Mouse (Mus musculus) stomach, postnatal 0 days (tissue): ENCODE data around the gene Cdhr3.

ENCODE experiments used
- CTCF ChIP-seq: IDR thresholded peaks from 2 replicates; pipeline ENCODE4 v1.5.1; 2016; ENCODE audit warnings: antibody characterized with exemption, low read depth, mild to moderate bottlenecking, moderate library complexity
- EP300 ChIP-seq: optimal IDR thresholded peaks from 2 replicates; pipeline ENCODE3; 2016; ENCODE audit warnings: antibody characterized with exemption

GRCm38 (mm10) chr12:33014050-33014796 is 78.5 kb downstream of the Cdhr3 start:
- no peak for TF ChIP-seq CTCF
- no peak for TF ChIP-seq EP300
